Mouse (Mus musculus): ENCODE measurements around the gene Psmb7. TPM values are rescaled to one million over a fixed set of nuclear protein-coding genes. Genes with fewer than 3 reads are reported as not detected.
A peak's percentile ranks its signal among the peaks of the same experiment; 100 is the strongest.

The Psmb7 gene
- total RNA-seq, 2 experiments from 2014 or later: 206 to 207 TPM

- DNase-seq (ENCODE audit: low spot score in 2 of 2): peak; percentile 74 to 75
These were observed 2.0 kb upstream of the Psmb7 start for GRCm38 (mm10) chr2:38645936-38646335.

GRCm38 (mm10) chr2:38641761-38642160 lies 2.1 kb downstream of the Psmb7 start:
- no peak for DNase-seq (ENCODE audit: low spot score in 2 of 2)

- no peak for DNase-seq (ENCODE audit: low spot score in 2 of 2)
These were observed 6.1 kb downstream of the Psmb7 start for GRCm38 (mm10) chr2:38637716-38638267.

GRCm38 (mm10) chr2:38630574-38630973 lies 13.3 kb downstream of the Psmb7 start:
- no peak for DNase-seq (ENCODE audit: low spot score in 2 of 2)

- DNase-seq (ENCODE audit: low spot score in 2 of 2): no peak
These were observed 14.4 kb downstream of the Psmb7 start for GRCm38 (mm10) chr2:38629451-38629850.

GRCm38 (mm10) chr2:38628801-38629200 lies 15.1 kb downstream of the Psmb7 start:
- DNase-seq (ENCODE audit: low spot score in 2 of 2): no peak

GRCm38 (mm10) chr2:38623821-38624590 lies 19.9 kb downstream of the Psmb7 start:
- no peak for DNase-seq (ENCODE audit: low spot score in 2 of 2)

GRCm38 (mm10) chr2:38623411-38623810 lies 20.5 kb downstream of the Psmb7 start:
- no peak for DNase-seq (ENCODE audit: low spot score in 2 of 2)

GRCm38 (mm10) chr2:38621610-38622021 lies 22.3 kb downstream of the Psmb7 start:
- DNase-seq (ENCODE audit: low spot score in 2 of 2): peak; percentile 34 to 38

- DNase-seq (ENCODE audit: low spot score in 2 of 2): no peak
These were observed 22.8 kb downstream of the Psmb7 start for GRCm38 (mm10) chr2:38621076-38621475.

GRCm38 (mm10) chr2:38619777-38620176 lies 24.1 kb downstream of the Psmb7 start:
- DNase-seq (ENCODE audit: low spot score in 2 of 2): no peak

GRCm38 (mm10) chr2:38616956-38617872 lies 26.7 kb downstream of the Psmb7 start:
- no peak for DNase-seq (ENCODE audit: low spot score in 2 of 2)

- DNase-seq (ENCODE audit: low spot score in 2 of 2): no peak
These were observed 27.8 kb downstream of the Psmb7 start for GRCm38 (mm10) chr2:38616072-38616471.

GRCm38 (mm10) chr2:38614437-38614836 lies 29.4 kb downstream of the Psmb7 start:
- no peak for DNase-seq (ENCODE audit: low spot score in 2 of 2)

GRCm38 (mm10) chr2:38613576-38613975 lies 30.3 kb downstream of the Psmb7 start:
- DNase-seq (ENCODE audit: low spot score in 2 of 2): no peak

GRCm38 (mm10) chr2:38612596-38612995 lies 31.3 kb downstream of the Psmb7 start:
- no peak for DNase-seq (ENCODE audit: low spot score in 2 of 2)

- DNase-seq (ENCODE audit: low spot score in 2 of 2): no peak
These were observed 33.7 kb downstream of the Psmb7 start for GRCm38 (mm10) chr2:38610161-38610560.

- DNase-seq (ENCODE audit: low spot score in 2 of 2): no peak
These were observed 34.6 kb downstream of the Psmb7 start for GRCm38 (mm10) chr2:38609310-38609709.

GRCm38 (mm10) chr2:38608831-38609309 lies 35.0 kb downstream of the Psmb7 start:
- no peak for DNase-seq (ENCODE audit: low spot score in 2 of 2)

- DNase-seq (ENCODE audit: low spot score in 2 of 2): no peak
These were observed 36.2 kb downstream of the Psmb7 start for GRCm38 (mm10) chr2:38607716-38608115.

- DNase-seq (ENCODE audit: low spot score in 2 of 2): no peak
These were observed 43.0 kb downstream of the Psmb7 start for GRCm38 (mm10) chr2:38600842-38601241.

GRCm38 (mm10) chr2:38598395-38598794 lies 45.5 kb downstream of the Psmb7 start:
- DNase-seq (ENCODE audit: low spot score in 2 of 2): no peak
